Mouse (Mus musculus): ENCODE results near the gene Tubg2. TPM values are rescaled to one million over a fixed set of nuclear protein-coding genes. Genes with fewer than 3 reads are reported as not detected.

The Tubg2 gene
- polyA plus RNA-seq, 1 experiment from 2014 or later, result 60.3 TPM

DNA sequence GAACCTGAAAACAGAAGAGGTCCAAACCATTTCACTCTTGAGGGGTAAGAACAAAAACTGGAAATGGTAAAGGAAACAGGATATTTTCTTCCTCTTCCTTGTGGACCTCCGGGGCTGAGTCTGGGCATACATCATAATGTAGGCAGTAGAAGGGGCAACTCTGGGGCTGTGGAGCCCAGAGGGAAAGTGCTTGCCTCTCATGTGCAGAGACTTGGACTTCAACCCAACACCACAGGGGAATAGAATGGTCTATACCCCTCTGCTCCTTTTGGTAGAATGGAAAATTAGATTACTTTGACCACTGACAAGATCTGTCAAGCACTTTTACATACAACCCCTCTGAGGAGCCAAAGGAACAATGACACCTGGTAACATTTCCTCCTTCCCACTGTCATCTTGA is 39.4 kb downstream of the Tubg2 start:
- H3K27ac ChIP-seq (ENCODE audit: low read depth, low read length), result no peak overlapping the region
- peaks cover under 1% of the 10 kb centered on the region for H3K4me1 ChIP-seq (ENCODE audit: control insufficient read depth, insufficient read depth, low read depth, low read length)
- H3K9me3 ChIP-seq (ENCODE audit: control insufficient read depth, low read length), result no peaks in the 10 kb centered on the region
- no peaks in the 10 kb centered on the region for H3K27me3 ChIP-seq (replicated peaks; ENCODE audit: control insufficient read depth, insufficient read depth, low read length)
- H3K4me3 ChIP-seq (ENCODE audit: low read length), result no peak overlapping the region
- ATAC-seq, result no peak
- WGBS, result 100% methylated on average over 1 of the region's 1 CpGs
- H3K9ac ChIP-seq (ENCODE audit: low read depth, low read length), result no peak overlapping the region
- no peak overlapping the region for H3K4me2 ChIP-seq (ENCODE audit: low read length)
- H3K36me3 ChIP-seq (ENCODE audit: control insufficient read depth, insufficient read depth, low read length), result peaks cover 20% of the 10 kb centered on the region

- H3K4me1 ChIP-seq (ENCODE audit: control insufficient read depth, insufficient read depth, low read depth, low read length), result no peaks in the 10 kb centered on the region; the same call in 1 of the 2 replicates
- H3K9ac ChIP-seq (ENCODE audit: low read depth, low read length), result no peak overlapping the region
- no peak for ATAC-seq
- peaks cover 21% of the 10 kb centered on the region for H3K36me3 ChIP-seq (ENCODE audit: control insufficient read depth, insufficient read depth, low read length)
- no peak overlapping the region for H3K27ac ChIP-seq (ENCODE audit: low read depth, low read length)
- H3K4me3 ChIP-seq (ENCODE audit: low read length), result no peak overlapping the region
- no peaks in the 10 kb centered on the region for H3K9me3 ChIP-seq (ENCODE audit: control insufficient read depth, low read length)
- no peak overlapping the region for H3K4me2 ChIP-seq (ENCODE audit: low read length)
- H3K27me3 ChIP-seq (replicated peaks; ENCODE audit: control insufficient read depth, insufficient read depth, low read length), result no peaks in the 10 kb centered on the region
- 86% methylated on average over 8 of the region's 8 CpGs for WGBS
Measured at GRCm38 (mm10) chr11:101195571-101195970, 39.9 kb downstream of the Tubg2 start.

DNA sequence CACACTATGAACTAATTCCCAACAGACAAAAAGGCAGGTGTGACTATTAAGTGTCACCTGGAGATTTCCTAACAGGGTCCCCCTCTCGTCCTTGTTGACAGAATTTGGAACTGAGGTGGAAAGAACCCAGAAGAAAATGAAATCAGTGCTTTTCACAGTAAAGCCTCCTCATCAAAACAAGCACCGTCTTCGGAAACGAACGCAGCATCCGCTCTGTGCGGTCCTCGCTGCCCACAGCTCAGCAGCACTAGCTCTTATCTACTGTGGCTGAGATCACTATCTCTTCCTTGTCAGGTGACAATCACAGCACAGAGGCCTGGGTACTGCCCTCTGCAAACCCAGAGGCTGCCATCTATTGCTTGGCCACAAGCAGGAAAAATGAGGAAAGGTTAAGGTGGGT is 40.5 kb downstream of the Tubg2 start:
- no peaks in the 10 kb centered on the region for H3K4me1 ChIP-seq (ENCODE audit: control insufficient read depth, insufficient read depth, low read depth, low read length)
- no peak overlapping the region for H3K4me3 ChIP-seq (ENCODE audit: low read length)
- WGBS, result 94% methylated on average over 8 of the region's 8 CpGs
- H3K27ac ChIP-seq (ENCODE audit: low read depth, low read length), result no peak overlapping the region
- H3K27me3 ChIP-seq (replicated peaks; ENCODE audit: control insufficient read depth, insufficient read depth, low read length), result no peaks in the 10 kb centered on the region
- no peak overlapping the region for H3K4me2 ChIP-seq (ENCODE audit: low read length)
- no peak for ATAC-seq
- no peaks in the 10 kb centered on the region for H3K9me3 ChIP-seq (ENCODE audit: control insufficient read depth, low read length)
- peaks cover 21% of the 10 kb centered on the region for H3K36me3 ChIP-seq (ENCODE audit: control insufficient read depth, insufficient read depth, low read length)
- H3K9ac ChIP-seq (ENCODE audit: low read depth, low read length), result no peak overlapping the region

DNA sequence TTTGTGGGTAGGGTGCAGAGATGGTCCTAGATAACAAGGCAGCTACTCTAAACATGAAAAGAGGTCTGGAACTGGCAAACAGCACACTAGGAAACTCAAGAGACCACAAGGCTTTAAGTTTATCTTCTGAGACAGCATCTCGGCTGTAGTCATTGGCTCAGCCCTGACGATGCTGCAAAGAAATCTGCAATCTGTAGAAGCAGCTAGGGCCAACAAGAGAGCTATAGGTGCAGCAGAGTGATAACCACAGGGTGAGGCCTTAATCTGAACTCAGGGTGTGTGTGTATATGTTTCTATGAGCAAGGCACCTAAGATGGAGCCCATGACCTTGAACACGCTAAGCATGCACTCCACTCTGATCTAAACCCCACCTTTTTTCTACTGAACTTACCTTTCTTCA is 43.8 kb downstream of the Tubg2 start:
- 96% methylated on average over 3 of the region's 3 CpGs for WGBS

DNA sequence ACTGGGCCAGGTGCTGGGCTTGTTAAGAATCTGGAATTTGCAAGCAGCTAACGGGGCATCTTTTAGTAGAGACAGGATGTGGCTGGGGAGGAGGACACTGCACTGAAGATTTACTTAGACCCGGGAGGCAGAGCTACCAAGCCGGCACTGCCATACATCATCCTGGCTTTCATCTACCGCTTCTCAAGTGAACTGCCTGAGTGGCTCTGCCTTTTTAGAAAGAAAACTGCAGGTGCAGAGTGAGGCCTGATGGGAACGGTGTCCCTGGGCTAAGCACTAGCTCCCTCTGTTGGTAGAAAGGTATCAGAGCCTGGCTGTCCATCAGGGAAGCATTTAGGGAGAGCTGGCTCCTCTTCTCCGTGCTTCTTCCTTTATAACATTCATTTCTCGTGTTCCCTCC is 45.3 kb downstream of the Tubg2 start:
- 25% methylated on average over 7 of the region's 7 CpGs for WGBS
- Histone ChIP-seq H3K27ac (ENCODE audit: low read depth, low read length) (no peak overlapping the region), H3K4me1 (ENCODE audit: control insufficient read depth, insufficient read depth, low read depth, low read length) (no peaks in the 10 kb centered on the region), H3K4me2 (ENCODE audit: low read length) (no peak overlapping the region), H3K9me3 (ENCODE audit: control insufficient read depth, low read length) (no peaks in the 10 kb centered on the region), H3K9ac (ENCODE audit: low read depth, low read length) (no peak overlapping the region), H3K27me3 (replicated peaks; ENCODE audit: control insufficient read depth, insufficient read depth, low read length) (no peaks in the 10 kb centered on the region), H3K4me3 (ENCODE audit: low read length) (no peak overlapping the region), H3K36me3 (ENCODE audit: control insufficient read depth, insufficient read depth, low read length) (peaks cover 32% of the 10 kb centered on the region)
- peak; percentile 56; the same call in 1 of the 2 replicates for ATAC-seq

More for the DNA sequence above, 43.8 kb downstream of the Tubg2 start:
- Histone ChIP-seq H3K9me3 (ENCODE audit: control insufficient read depth, low read length) (no peaks in the 10 kb centered on the region), H3K4me3 (ENCODE audit: low read length) (no peak overlapping the region), H3K4me2 (ENCODE audit: low read length) (no peak overlapping the region), H3K27ac (ENCODE audit: low read depth, low read length) (no peak overlapping the region), H3K9ac (ENCODE audit: low read depth, low read length) (no peak overlapping the region), H3K4me1 (ENCODE audit: control insufficient read depth, insufficient read depth, low read depth, low read length) (no peaks in the 10 kb centered on the region), H3K36me3 (ENCODE audit: control insufficient read depth, insufficient read depth, low read length) (peaks cover 32% of the 10 kb centered on the region), H3K27me3 (replicated peaks; ENCODE audit: control insufficient read depth, insufficient read depth, low read length) (no peaks in the 10 kb centered on the region)
- ATAC-seq, result no peak

Small RNAs within 50 kb of the gene (microRNA-seq; reads per million reads assigned to microRNA genes)
- gene Gm27626, result not detected

Other genes starting within 250 kb of the Tubg2 start
- gene Stat3, start 216.4 kb upstream of the Tubg2 start, polyA plus RNA-seq (2015; fragmentation: Nextera tagmentation; extraction: Ambion mirVana), result 49.2 and 49.5 TPM in 2 replicates
- 47.0 and 61.8 TPM in 2 replicates for gene Cavin1, start 185.0 kb upstream of the Tubg2 start, polyA plus RNA-seq (2015; fragmentation: Nextera tagmentation; extraction: Ambion mirVana)
- gene Atp6v0a1, start 146.5 kb upstream of the Tubg2 start, polyA plus RNA-seq (2015; fragmentation: Nextera tagmentation; extraction: Ambion mirVana), result 175 and 179 TPM in 2 replicates
- 13.8 and 13.9 TPM in 2 replicates for gene Naglu, start 85.9 kb upstream of the Tubg2 start, polyA plus RNA-seq (2015; fragmentation: Nextera tagmentation; extraction: Ambion mirVana)
- gene Hsd17b1, start 77.5 kb upstream of the Tubg2 start, polyA plus RNA-seq (2015; fragmentation: Nextera tagmentation; extraction: Ambion mirVana), result 0.26 and 0.50 TPM in 2 replicates
- 42.5 and 45.9 TPM in 2 replicates for gene Coasy, start 73.3 kb upstream of the Tubg2 start, polyA plus RNA-seq (2015; fragmentation: Nextera tagmentation; extraction: Ambion mirVana)
- 91.5 and 101 TPM in 2 replicates for gene Mlx, start 68.6 kb upstream of the Tubg2 start, polyA plus RNA-seq (2015; fragmentation: Nextera tagmentation; extraction: Ambion mirVana)
- gene Psmc3ip, start 60.5 kb upstream of the Tubg2 start, polyA plus RNA-seq (2015; fragmentation: Nextera tagmentation; extraction: Ambion mirVana), result 17.9 and 19.0 TPM in 2 replicates
- gene Retreg3, start 36.0 kb upstream of the Tubg2 start, polyA plus RNA-seq (2015; fragmentation: Nextera tagmentation; extraction: Ambion mirVana), result 22.8 and 24.3 TPM in 2 replicates
- gene Tubg1, start 36.0 kb upstream of the Tubg2 start, polyA plus RNA-seq (2015; fragmentation: Nextera tagmentation; extraction: Ambion mirVana), result 79.6 and 80.2 TPM in 2 replicates
- gene Cntnap1, start 14.6 kb downstream of the Tubg2 start, polyA plus RNA-seq (2015; fragmentation: Nextera tagmentation; extraction: Ambion mirVana), result 8.7 and 11.2 TPM in 2 replicates
- gene Plekhh3, start 15.4 kb downstream of the Tubg2 start, polyA plus RNA-seq (2015; fragmentation: Nextera tagmentation; extraction: Ambion mirVana), result 9.3 and 9.5 TPM in 2 replicates
- 0.32 and 0.60 TPM in 2 replicates for gene Ccr10, start 19.5 kb downstream of the Tubg2 start, polyA plus RNA-seq (2015; fragmentation: Nextera tagmentation; extraction: Ambion mirVana)
- gene Ezh1, start 70.6 kb downstream of the Tubg2 start, polyA plus RNA-seq (2015; fragmentation: Nextera tagmentation; extraction: Ambion mirVana), result 30.0 and 32.4 TPM in 2 replicates
- gene Ramp2, start 90.1 kb downstream of the Tubg2 start, polyA plus RNA-seq (2015; fragmentation: Nextera tagmentation; extraction: Ambion mirVana), result 100 and 108 TPM in 2 replicates
- gene Vps25, start 97.8 kb downstream of the Tubg2 start, polyA plus RNA-seq (2015; fragmentation: Nextera tagmentation; extraction: Ambion mirVana), result 128 and 131 TPM in 2 replicates
- 7.2 and 7.3 TPM in 2 replicates for gene Wnk4, start 104.7 kb downstream of the Tubg2 start, polyA plus RNA-seq (2015; fragmentation: Nextera tagmentation; extraction: Ambion mirVana)
- 0.83 and 1.0 TPM in 2 replicates for gene Cntd1, start 123.1 kb downstream of the Tubg2 start, polyA plus RNA-seq (2015; fragmentation: Nextera tagmentation; extraction: Ambion mirVana)
- 226 and 232 TPM in 2 replicates for gene Coa3, start 123.2 kb downstream of the Tubg2 start, polyA plus RNA-seq (2015; fragmentation: Nextera tagmentation; extraction: Ambion mirVana)
- gene Becn1, start 146.4 kb downstream of the Tubg2 start, polyA plus RNA-seq (2015; fragmentation: Nextera tagmentation; extraction: Ambion mirVana), result 175 and 182 TPM in 2 replicates
- 106 and 117 TPM in 2 replicates for gene Psme3, start 160.3 kb downstream of the Tubg2 start, polyA plus RNA-seq (2015; fragmentation: Nextera tagmentation; extraction: Ambion mirVana)
- 0.93 and 2.1 TPM in 2 replicates for gene Aoc2, start 169.2 kb downstream of the Tubg2 start, polyA plus RNA-seq (2015; fragmentation: Nextera tagmentation; extraction: Ambion mirVana)
- 0.15 and 0.29 TPM in 2 replicates for gene Aoc3, start 174.7 kb downstream of the Tubg2 start, polyA plus RNA-seq (2015; fragmentation: Nextera tagmentation; extraction: Ambion mirVana)
- not detected in 2 replicates for gene G6pc, start 211.7 kb downstream of the Tubg2 start, polyA plus RNA-seq (2015; fragmentation: Nextera tagmentation; extraction: Ambion mirVana)